Mouse (Mus musculus) liver, postnatal 0 days (tissue): ENCODE measurements at regions not wholly inside any gene's neighbourhood (a gene's known extent, or its start where the extent isn't known, plus 50 kb on each side); places are given as distances from the start of the nearest gene placed in this dataset.
A peak's percentile ranks its signal among the peaks of the same experiment; 100 is the strongest.

Source experiments
- ATAC-seq: fragments of 200-750 bp; cut with Nextera tagmentation; 2 replicates; pipeline ENCODE4 v1.8.0; 2017; ENCODE audit warnings: mild to moderate bottlenecking, moderate library complexity
- DNase-seq: peaks from one replicate; pipeline ENCODE4 v3.0.0-alpha.2; 2016
- H3K27ac ChIP-seq: fragments of 300-500 bp; sonication (generic); 2 replicates; pipeline ENCODE4 v1.5.1; 2014; ENCODE audit warnings: antibody characterized with exemption, moderate library complexity, mild to moderate bottlenecking, low read depth
- H3K27me3 ChIP-seq: fragments of 300-500 bp; sonication (generic); 2 replicates; pipeline ENCODE4 v1.6.1; 2014; ENCODE audit warnings: low read length, control low read depth, mixed read lengths; ENCODE audit not compliant: insufficient read depth
- H3K36me3 ChIP-seq: fragments of 300-500 bp; sonication (generic); replicated peaks from 2 replicates; pipeline ENCODE4 v1.6.1; 2014; ENCODE audit warnings: mild to moderate bottlenecking, control low read depth, low read length, moderate library complexity, mixed read lengths; ENCODE audit not compliant: insufficient read depth
- H3K4me1 ChIP-seq: fragments of 300-500 bp; sonication (generic); 2 replicates; pipeline ENCODE4 v1.6.1; 2014; ENCODE audit warnings: antibody characterized with exemption, mild to moderate bottlenecking, control low read depth; ENCODE audit not compliant: insufficient read depth
- H3K4me2 ChIP-seq: fragments of 300-500 bp; sonication (generic); 2 replicates; pipeline ENCODE4 v1.6.1; 2014; ENCODE audit warnings: low read depth, mild to moderate bottlenecking, low read length, moderate library complexity, mixed read lengths
- H3K4me3 ChIP-seq: fragments of 300-500 bp; sonication (generic); 2 replicates; pipeline ENCODE4 v1.5.1; 2014; ENCODE audit warnings: low read depth, low read length
- H3K9ac ChIP-seq: fragments of 300-500 bp; sonication (generic); replicated peaks from 2 replicates; pipeline ENCODE4 v1.6.1; 2014; ENCODE audit warnings: mild to moderate bottlenecking, moderate library complexity
- H3K9me3 ChIP-seq: fragments of 300-500 bp; sonication (generic); 2 replicates; pipeline ENCODE4 v1.6.1; 2016; ENCODE audit warnings: mild to moderate bottlenecking, control low read depth, low read length, mixed read lengths
- CTCF ChIP-seq: sonication (generic); IDR thresholded peaks from 2 replicates; pipeline ENCODE4 v1.5.1; 2016; ENCODE audit warnings: antibody characterized with exemption, low read depth
- EP300 ChIP-seq: IDR thresholded peaks from 2 replicates; pipeline ENCODE4 v1.6.1; 2016; ENCODE audit warnings: antibody characterized with exemption, low read depth, mild to moderate bottlenecking
- WGBS: fragments of 180-500 bp; shearing (Covaris S2); extraction: QIAGEN DNeasy Blood & Tissue Kit; methylation state at CpG from one replicate; pipeline ENCODE4 v1.1.7; 2014; ENCODE audit not compliant: insufficient replicate concordance; 5-methylcytosine and 5-hydroxymethylcytosine counted together

GRCm38 (mm10) chr12:29062025-29062637, 310.5 kb downstream of the Eipr1 start:
- ATAC-seq (no peak), DNase-seq (no peak)
- no peaks in the 10 kb centered on the region for H3K4me1 ChIP-seq
- H3K4me3 ChIP-seq = no peak overlapping the region
- H3K27me3 ChIP-seq = no peaks in the 10 kb centered on the region
- H3K9me3 ChIP-seq = no peaks in the 10 kb centered on the region
- TF ChIP-seq CTCF = no peak
- TF ChIP-seq EP300 = no peak
- no peak overlapping the region for H3K4me2 ChIP-seq
- H3K36me3 ChIP-seq = no peaks in the 10 kb centered on the region
- WGBS = 61% methylated on average over 14 of the region's 14 CpGs
- H3K9ac ChIP-seq = no peak overlapping the region
- H3K27ac ChIP-seq = no peak overlapping the region

GRCm38 (mm10) chr12:29062801-29063200, 311.2 kb downstream of the Eipr1 start:
- no peak for TF ChIP-seq EP300
- no peak for TF ChIP-seq CTCF
- no peak overlapping the region for H3K9ac ChIP-seq
- H3K27ac ChIP-seq = no peak overlapping the region
- ATAC-seq = no peak
- H3K4me2 ChIP-seq = no peak overlapping the region
- H3K9me3 ChIP-seq = no peaks in the 10 kb centered on the region
- H3K4me1 ChIP-seq = no peaks in the 10 kb centered on the region
- DNase-seq = no peak
- H3K27me3 ChIP-seq = no peaks in the 10 kb centered on the region
- no peak overlapping the region for H3K4me3 ChIP-seq
- WGBS = 84% methylated on average over 3 of the region's 3 CpGs
- no peaks in the 10 kb centered on the region for H3K36me3 ChIP-seq

GRCm38 (mm10) chr12:29068180-29068579, 316.6 kb downstream of the Eipr1 start:
- DNase-seq = no peak
- Histone ChIP-seq H3K36me3 (no peaks in the 10 kb centered on the region), H3K9ac (no peak overlapping the region), H3K27me3 (no peaks in the 10 kb centered on the region), H3K9me3 (no peaks in the 10 kb centered on the region), H3K4me2 (no peak overlapping the region), H3K4me3 (no peak overlapping the region), H3K4me1 (no peaks in the 10 kb centered on the region), H3K27ac (no peak overlapping the region)
- TF ChIP-seq EP300 = no peak
- TF ChIP-seq CTCF = peak; percentile 44
- 26% methylated on average over 5 of the region's 5 CpGs for WGBS
- ATAC-seq = no peak

GRCm38 (mm10) chr12:29075096-29075852, 323.7 kb downstream of the Eipr1 start:
- DNase-seq (no peak), ATAC-seq (no peak)
- H3K36me3 ChIP-seq = no peaks in the 10 kb centered on the region
- WGBS = 52% methylated on average over 10 of the region's 10 CpGs
- TF ChIP-seq CTCF (no peak), EP300 (no peak)
- H3K4me1 ChIP-seq = no peaks in the 10 kb centered on the region
- H3K4me2 ChIP-seq = no peak overlapping the region
- H3K9me3 ChIP-seq = no peaks in the 10 kb centered on the region
- no peaks in the 10 kb centered on the region for H3K27me3 ChIP-seq
- H3K27ac ChIP-seq = no peak overlapping the region
- H3K4me3 ChIP-seq = no peak overlapping the region
- no peak overlapping the region for H3K9ac ChIP-seq

- Histone ChIP-seq H3K27ac (no peak overlapping the region), H3K4me2 (no peak overlapping the region), H3K4me1 (no peaks in the 10 kb centered on the region), H3K9ac (no peak overlapping the region), H3K4me3 (no peak overlapping the region), H3K27me3 (no peaks in the 10 kb centered on the region), H3K9me3 (no peaks in the 10 kb centered on the region), H3K36me3 (no peaks in the 10 kb centered on the region)
- WGBS = 64% methylated on average over 1 of the region's 1 CpGs
- no peak for ATAC-seq
- no peak for TF ChIP-seq EP300
- no peak for TF ChIP-seq CTCF
- DNase-seq = no peak
These were observed 325.0 kb downstream of the Eipr1 start for GRCm38 (mm10) chr12:29076606-29077005.

GRCm38 (mm10) chr12:29079011-29079410, 327.4 kb downstream of the Eipr1 start:
- Histone ChIP-seq H3K36me3 (no peaks in the 10 kb centered on the region), H3K9ac (no peak overlapping the region), H3K4me2 (no peak overlapping the region), H3K27me3 (no peaks in the 10 kb centered on the region), H3K4me1 (no peaks in the 10 kb centered on the region), H3K9me3 (no peaks in the 10 kb centered on the region), H3K27ac (no peak overlapping the region), H3K4me3 (no peak overlapping the region)
- ATAC-seq = no peak
- 76% methylated on average over 1 of the region's 1 CpGs for WGBS
- TF ChIP-seq CTCF = no peak
- TF ChIP-seq EP300 = no peak
- DNase-seq = no peak
